Mouse (Mus musculus): ENCODE measurements around the gene Garem2. TPM values are rescaled to one million over a fixed set of nuclear protein-coding genes. Genes with fewer than 3 reads are reported as not detected.

Gene Garem2
- total RNA-seq, 1 experiment: 1.7 TPM

DNA sequence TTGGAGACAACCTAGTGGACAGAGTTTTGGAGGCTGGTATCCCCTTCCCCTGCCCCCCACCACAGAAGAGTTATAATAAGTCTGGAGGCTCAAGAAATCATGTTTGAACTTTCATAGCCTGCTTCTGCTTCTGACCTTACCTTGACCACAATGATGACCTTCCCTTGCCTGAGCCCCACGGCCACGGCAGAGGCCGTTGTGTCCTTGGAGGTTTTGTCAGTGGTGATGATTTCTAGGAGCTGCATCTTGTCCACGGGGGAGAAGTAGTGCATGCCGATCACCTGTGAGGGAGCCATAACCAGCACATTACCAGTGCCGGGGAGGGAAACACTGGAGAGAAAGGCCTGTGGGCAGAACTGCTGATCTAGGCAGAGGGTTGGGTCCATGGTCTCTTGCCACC lies 17.5 kb downstream of the Garem2 start:
- H3K4me3 ChIP-seq (ENCODE audit: insufficient read depth in 1 of 2, low read depth in 1 of 2, low read length in 2 of 2, poor library complexity in 1 of 2, severe bottlenecking in 1 of 2): no peak overlapping the region
- no peaks in the 10 kb centered on the region for H3K9me3 ChIP-seq (ENCODE audit: control insufficient read depth, insufficient read depth, low read depth, low read length)
- no peak overlapping the region for H3K27ac ChIP-seq (ENCODE audit: insufficient read depth, low read depth, low read length, poor library complexity, severe bottlenecking)
- peaks cover 47% of the 10 kb centered on the region for H3K36me3 ChIP-seq (ENCODE audit: control insufficient read depth, insufficient read depth, low read length, poor library complexity, severe bottlenecking)
- no peak for DNase-seq (ENCODE audit: low read depth, low spot score)
- peaks cover 0 to 2% of the 10 kb centered on the region in 2 experiments; a peak in 1 of 4 replicates for H3K4me1 ChIP-seq (ENCODE audit: control insufficient read depth in 2 of 2, insufficient read depth in 2 of 2, low read length in 2 of 2, poor library complexity in 1 of 2)
- TF ChIP-seq MAFK (IDR thresholded peaks at IDR 0.05; ENCODE audit: insufficient read depth, low read depth, low read length): no peak
- no peak for TF ChIP-seq ZNF384 (IDR thresholded peaks at IDR 0.05; ENCODE audit: low read depth, low read length)
- TF ChIP-seq HCFC1 (IDR thresholded peaks at IDR 0.05; ENCODE audit: borderline replicate concordance, insufficient read depth, low read length): no peak
- no peak for TF ChIP-seq CHD2 (IDR thresholded peaks at IDR 0.05; ENCODE audit: low read depth, low read length)
- TF ChIP-seq ZC3H11A (IDR thresholded peaks at IDR 0.05; ENCODE audit: borderline replicate concordance, low read depth, low read length): no peak
- in situ Hi-C loops (cut with MboI; ENCODE audit: low sequenced_read_pairs in 2 of 2, unreplicated experiment in 2 of 2): no loop called here
- no peak overlapping the region for H3K9ac ChIP-seq (ENCODE audit: insufficient read depth, low read depth, low read length, poor library complexity, severe bottlenecking)

DNA sequence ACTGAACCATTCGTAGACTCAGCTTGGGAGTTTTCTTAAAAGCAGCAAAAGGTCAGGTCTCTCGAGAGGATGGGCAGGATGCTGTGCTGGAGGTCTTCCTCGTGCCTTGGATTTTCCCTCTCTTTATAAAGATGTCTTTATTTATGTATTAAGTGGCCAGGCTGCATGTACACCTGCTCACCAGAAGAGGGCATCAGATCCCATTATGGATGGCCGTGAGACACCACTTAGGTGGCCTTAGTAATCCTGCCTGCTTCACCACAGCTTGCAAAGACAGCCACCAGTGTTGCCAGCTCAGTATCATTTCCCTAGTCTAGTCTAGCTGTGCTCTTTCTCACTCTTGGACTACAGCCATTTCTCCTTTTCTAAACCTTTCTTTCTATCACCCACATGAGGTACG lies 20.6 kb downstream of the Garem2 start:
- no peak overlapping the region for H3K9ac ChIP-seq (ENCODE audit: insufficient read depth, low read depth, low read length, poor library complexity, severe bottlenecking)
- in situ Hi-C loops (cut with MboI; ENCODE audit: low sequenced_read_pairs in 2 of 2, unreplicated experiment in 2 of 2): no loop called here
- H3K9me3 ChIP-seq (ENCODE audit: control insufficient read depth, insufficient read depth, low read depth, low read length): no peaks in the 10 kb centered on the region
- H3K27ac ChIP-seq (ENCODE audit: insufficient read depth, low read depth, low read length, poor library complexity, severe bottlenecking): no peak overlapping the region
- no peak overlapping the region for H3K4me3 ChIP-seq (ENCODE audit: insufficient read depth in 1 of 2, low read depth in 1 of 2, low read length in 2 of 2, poor library complexity in 1 of 2, severe bottlenecking in 1 of 2)
- peaks cover 0 to 2% of the 10 kb centered on the region in 2 experiments; a peak in 1 of 4 replicates for H3K4me1 ChIP-seq (ENCODE audit: control insufficient read depth in 2 of 2, insufficient read depth in 2 of 2, low read length in 2 of 2, poor library complexity in 1 of 2)
- DNase-seq (ENCODE audit: low read depth, low spot score): no peak
- TF ChIP-seq ZNF384 (IDR thresholded peaks at IDR 0.05; ENCODE audit: low read depth, low read length): no peak
- peak; percentile 50; the same call in 1 of the 2 replicates for TF ChIP-seq ZC3H11A (IDR thresholded peaks at IDR 0.05; ENCODE audit: borderline replicate concordance, low read depth, low read length)
- peaks cover 39% of the 10 kb centered on the region for H3K36me3 ChIP-seq (ENCODE audit: control insufficient read depth, insufficient read depth, low read length, poor library complexity, severe bottlenecking)

DNA sequence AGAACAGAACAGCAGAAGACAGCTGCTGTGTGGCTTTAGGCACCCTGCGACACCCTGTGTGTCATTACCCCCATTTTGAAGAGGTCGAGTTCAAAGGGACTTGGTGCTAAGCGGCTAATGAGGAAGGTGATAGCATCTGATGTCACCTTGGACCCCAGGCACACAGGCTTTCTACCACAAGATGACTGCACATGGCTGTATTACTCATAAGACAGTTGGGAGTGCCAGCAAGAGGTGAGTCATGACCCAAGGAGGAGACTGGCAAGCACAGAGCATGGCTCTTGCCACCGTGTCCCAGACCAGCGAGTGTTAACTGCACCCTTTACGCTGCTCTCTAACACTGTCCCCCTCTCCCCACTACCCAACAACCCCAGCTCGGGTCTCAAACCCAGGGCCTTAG lies 21.8 kb downstream of the Garem2 start:
- Histone ChIP-seq H3K4me1 (ENCODE audit: control insufficient read depth in 2 of 2, insufficient read depth in 2 of 2, low read length in 2 of 2, poor library complexity in 1 of 2) (no peaks in the 10 kb centered on the region), H3K27ac (ENCODE audit: insufficient read depth, low read depth, low read length, poor library complexity, severe bottlenecking) (no peak overlapping the region), H3K9ac (ENCODE audit: insufficient read depth, low read depth, low read length, poor library complexity, severe bottlenecking) (no peak overlapping the region), H3K9me3 (ENCODE audit: control insufficient read depth, insufficient read depth, low read depth, low read length) (no peaks in the 10 kb centered on the region), H3K36me3 (ENCODE audit: control insufficient read depth, insufficient read depth, low read length, poor library complexity, severe bottlenecking) (peaks cover 34% of the 10 kb centered on the region), H3K4me3 (ENCODE audit: insufficient read depth in 1 of 2, low read depth in 1 of 2, low read length in 2 of 2, poor library complexity in 1 of 2, severe bottlenecking in 1 of 2) (no peak overlapping the region)
- in situ Hi-C loops (cut with MboI; ENCODE audit: low sequenced_read_pairs in 2 of 2, unreplicated experiment in 2 of 2): no loop called here
- no peak for DNase-seq (ENCODE audit: low read depth, low spot score)
- TF ChIP-seq HCFC1 (IDR thresholded peaks at IDR 0.05; ENCODE audit: borderline replicate concordance, insufficient read depth, low read length) (no peak), MAFK (IDR thresholded peaks at IDR 0.05; ENCODE audit: insufficient read depth, low read depth, low read length) (no peak), CHD2 (IDR thresholded peaks at IDR 0.05; ENCODE audit: low read depth, low read length) (no peak), ZC3H11A (IDR thresholded peaks at IDR 0.05; ENCODE audit: borderline replicate concordance, low read depth, low read length) (no peak), ZNF384 (IDR thresholded peaks at IDR 0.05; ENCODE audit: low read depth, low read length) (no peak)

DNA sequence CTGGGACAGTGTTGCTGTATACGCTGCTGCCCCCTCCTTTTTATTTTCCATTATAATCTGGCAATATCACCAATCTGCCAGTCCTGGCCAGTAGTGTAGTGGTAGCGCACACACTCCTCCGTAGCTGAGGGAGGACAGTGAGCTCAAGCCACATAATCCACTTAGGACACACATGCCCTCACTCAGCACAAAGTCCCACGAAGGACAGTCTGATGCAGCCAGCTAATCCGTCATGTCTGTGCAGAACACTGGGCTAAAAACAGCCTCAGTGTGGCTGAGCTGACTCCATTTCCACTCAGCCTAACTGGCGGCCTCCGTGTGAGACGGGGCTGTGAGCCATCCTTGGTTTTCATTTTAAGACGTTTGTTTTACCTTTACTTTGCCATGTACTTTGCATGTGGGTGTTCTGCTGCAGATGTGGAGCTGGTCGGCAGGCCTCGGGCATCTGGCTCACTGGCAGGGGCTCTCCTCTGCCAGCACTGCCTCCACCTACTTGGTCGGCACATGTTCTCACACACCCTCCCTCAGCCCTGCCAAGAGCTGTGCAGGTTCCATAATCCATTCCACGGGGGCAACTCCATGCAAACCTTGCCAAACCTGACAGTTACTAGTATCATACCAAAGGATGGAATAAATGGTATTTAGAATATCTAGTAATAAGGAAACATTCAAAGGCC lies 23.1 kb downstream of the Garem2 start:
- no peak overlapping the region for H3K4me3 ChIP-seq (ENCODE audit: insufficient read depth in 1 of 2, low read depth in 1 of 2, low read length in 2 of 2, poor library complexity in 1 of 2, severe bottlenecking in 1 of 2)
- TF ChIP-seq ZC3H11A (IDR thresholded peaks at IDR 0.05; ENCODE audit: borderline replicate concordance, low read depth, low read length) (no peak), ZNF384 (IDR thresholded peaks at IDR 0.05; ENCODE audit: low read depth, low read length) (no peak), MAFK (IDR thresholded peaks at IDR 0.05; ENCODE audit: insufficient read depth, low read depth, low read length) (no peak), CHD2 (IDR thresholded peaks at IDR 0.05; ENCODE audit: low read depth, low read length) (no peak), HCFC1 (IDR thresholded peaks at IDR 0.05; ENCODE audit: borderline replicate concordance, insufficient read depth, low read length) (no peak)
- no peak for DNase-seq (ENCODE audit: low read depth, low spot score)
- H3K9ac ChIP-seq (ENCODE audit: insufficient read depth, low read depth, low read length, poor library complexity, severe bottlenecking): no peak overlapping the region
- no peak overlapping the region for H3K27ac ChIP-seq (ENCODE audit: insufficient read depth, low read depth, low read length, poor library complexity, severe bottlenecking)
- H3K36me3 ChIP-seq (ENCODE audit: control insufficient read depth, insufficient read depth, low read length, poor library complexity, severe bottlenecking): peaks cover 27% of the 10 kb centered on the region; the same call in 1 of the 2 replicates
- no peaks in the 10 kb centered on the region for H3K4me1 ChIP-seq (ENCODE audit: control insufficient read depth in 2 of 2, insufficient read depth in 2 of 2, low read length in 2 of 2, poor library complexity in 1 of 2)
- in situ Hi-C loops (cut with MboI; ENCODE audit: low sequenced_read_pairs in 2 of 2, unreplicated experiment in 2 of 2): no loop called here
- no peaks in the 10 kb centered on the region for H3K9me3 ChIP-seq (ENCODE audit: control insufficient read depth, insufficient read depth, low read depth, low read length)
